Mouse (Mus musculus): Measurements from ENCODE around the gene Samd1. TPM values are rescaled to one million over a fixed set of nuclear protein-coding genes. Genes with fewer than 3 reads are reported as not detected.
A peak's percentile ranks its signal among the peaks of the same experiment; 100 is the strongest.

The Samd1 gene
- polyA plus RNA-seq, 1 experiment from 2014 or later = 17.3 TPM

DNA sequence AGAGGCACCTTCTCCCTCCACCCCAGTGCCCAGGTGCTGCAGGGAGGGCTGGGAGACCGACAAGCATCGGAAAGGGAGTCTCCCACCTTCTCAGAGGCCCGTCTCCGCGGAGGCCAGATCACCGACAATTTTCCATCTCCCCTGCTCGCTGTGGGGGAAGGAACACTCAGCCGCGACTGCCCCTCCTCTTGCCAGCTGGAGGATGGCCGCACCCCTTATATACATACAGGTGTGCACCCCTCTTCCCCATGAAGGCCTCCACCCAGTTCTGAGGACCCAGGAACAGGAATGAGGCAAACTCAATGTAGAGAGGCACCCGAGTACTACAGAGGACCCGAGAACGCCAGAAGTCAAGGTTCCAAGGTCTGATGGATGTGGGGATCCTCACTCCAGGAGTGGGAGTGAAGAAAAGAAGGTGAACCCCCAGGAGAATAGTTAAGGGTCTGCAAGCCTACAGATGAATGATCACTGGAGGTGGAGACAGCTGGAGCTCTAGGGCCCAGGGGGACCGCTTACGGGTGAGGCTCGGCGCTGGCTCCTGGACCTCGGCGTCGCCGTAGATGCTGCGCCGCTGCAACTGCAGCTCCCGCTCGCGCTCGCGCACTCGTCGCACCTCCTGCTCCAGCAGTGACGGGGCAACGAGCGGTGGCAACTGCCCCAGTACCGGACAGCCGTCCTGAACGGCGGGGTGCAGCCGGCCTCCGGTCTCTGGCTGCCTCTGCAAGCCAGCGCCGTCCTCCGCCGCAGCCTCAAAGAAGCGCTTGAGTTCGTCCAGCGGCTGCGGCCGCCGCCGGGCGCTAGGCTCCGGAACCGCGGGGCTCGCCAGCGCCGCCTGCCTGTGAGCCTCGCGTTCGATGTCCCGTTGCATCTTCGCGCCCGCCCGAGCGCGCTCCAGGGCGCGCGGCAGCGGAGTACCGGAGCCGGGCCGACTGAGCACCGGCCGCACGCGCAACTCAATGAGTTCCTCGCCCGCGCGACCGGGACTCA, 13.4 kb downstream of the Samd1 start:
- Histone ChIP-seq H3K4me2 (peak overlapping the region; percentile 95), H3K9ac (peak overlapping the region; percentile 32), H3K9me3 (ENCODE audit: low read depth, low read length) (no peaks in the 10 kb centered on the region), H3K4me1 (ENCODE audit: insufficient read depth) (no peaks in the 10 kb centered on the region; the same call in 1 of the 2 replicates), H3K27me3 (ENCODE audit: insufficient read depth, low read length) (peaks cover 39% of the 10 kb centered on the region), H3K4me3 (ENCODE audit: low read depth, low read length) (peak overlapping the region; percentile 49), H3K27ac (ENCODE audit: low read depth) (no peak overlapping the region), H3K36me3 (ENCODE audit: insufficient read depth) (no peaks in the 10 kb centered on the region)
- TF ChIP-seq CTCF (IDR thresholded peaks at IDR 0.05; ENCODE audit: low read depth) = peak; percentile 38; the same call in 1 of the 2 replicates
- DNase-seq = peak; percentile 87
- peak; percentile 34; the same call in 1 of the 2 replicates for ATAC-seq (ENCODE audit: insufficient read depth)
- WGBS = 2% methylated on average over 83 of the region's 83 CpGs

DNA sequence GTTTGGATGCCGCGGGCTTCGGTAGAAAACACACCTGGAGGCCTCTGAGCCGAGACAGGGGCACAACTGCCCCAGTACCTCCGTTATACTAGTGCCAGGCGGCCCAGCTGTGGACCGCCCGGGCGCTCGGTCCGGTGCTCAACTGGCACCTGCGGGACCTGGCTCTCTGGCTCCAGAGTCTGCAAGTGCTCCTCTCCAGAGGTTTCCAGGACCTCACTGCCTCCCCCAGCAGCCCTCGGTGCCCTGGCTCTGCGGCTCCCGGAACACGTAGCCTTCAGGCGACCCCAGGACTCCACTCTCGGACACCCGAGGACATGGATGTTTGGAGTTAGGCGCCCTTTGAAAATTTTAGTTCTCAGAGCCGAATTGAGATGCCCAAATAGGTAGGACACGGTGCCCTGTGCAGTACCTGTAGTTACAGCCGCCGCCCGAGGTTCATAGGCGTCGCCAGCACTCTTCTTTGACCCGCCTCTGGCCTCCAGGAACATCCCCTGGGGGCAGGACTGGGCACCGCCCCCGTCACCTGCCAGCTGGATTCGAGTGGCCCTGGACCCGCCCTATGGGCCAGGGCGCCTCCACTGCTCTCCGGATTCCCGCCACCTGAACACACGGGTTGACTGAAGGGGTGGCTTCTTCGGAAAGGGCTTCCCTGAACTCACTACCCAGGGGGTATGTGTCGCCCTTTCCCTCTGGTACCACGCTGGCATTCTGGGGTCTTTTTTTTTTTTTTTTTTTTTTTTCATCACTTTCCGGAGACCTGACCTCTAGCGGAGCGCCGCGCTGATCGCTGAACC, 14.4 kb downstream of the Samd1 start, which contains the start of gene 2210011C24Rik:
2210011C24Rik (minus strand) TSS at position 467 of the 794 bp plus-strand sequence.
- TF ChIP-seq CTCF (IDR thresholded peaks at IDR 0.05; ENCODE audit: low read depth) = no peak
- ATAC-seq (ENCODE audit: insufficient read depth) = no peak
- 2% methylated on average over 45 of the region's 45 CpGs for WGBS
- Histone ChIP-seq H3K4me1 (ENCODE audit: insufficient read depth) (no peaks in the 10 kb centered on the region; the same call in 1 of the 2 replicates), H3K9me3 (ENCODE audit: low read depth, low read length) (no peaks in the 10 kb centered on the region), H3K9ac (peak within 1 kb of the TSS; percentile 32), H3K4me3 (ENCODE audit: low read depth, low read length) (peak within 1 kb of the TSS; percentile 49), H3K4me2 (peak within 1 kb of the TSS; percentile 95), H3K36me3 (ENCODE audit: insufficient read depth) (no peaks in the 10 kb centered on the region), H3K27ac (ENCODE audit: low read depth) (no peak within 1 kb of the TSS), H3K27me3 (ENCODE audit: insufficient read depth, low read length) (peaks cover 39% of the 10 kb centered on the region)
- DNase-seq = peak; percentile 32

DNA sequence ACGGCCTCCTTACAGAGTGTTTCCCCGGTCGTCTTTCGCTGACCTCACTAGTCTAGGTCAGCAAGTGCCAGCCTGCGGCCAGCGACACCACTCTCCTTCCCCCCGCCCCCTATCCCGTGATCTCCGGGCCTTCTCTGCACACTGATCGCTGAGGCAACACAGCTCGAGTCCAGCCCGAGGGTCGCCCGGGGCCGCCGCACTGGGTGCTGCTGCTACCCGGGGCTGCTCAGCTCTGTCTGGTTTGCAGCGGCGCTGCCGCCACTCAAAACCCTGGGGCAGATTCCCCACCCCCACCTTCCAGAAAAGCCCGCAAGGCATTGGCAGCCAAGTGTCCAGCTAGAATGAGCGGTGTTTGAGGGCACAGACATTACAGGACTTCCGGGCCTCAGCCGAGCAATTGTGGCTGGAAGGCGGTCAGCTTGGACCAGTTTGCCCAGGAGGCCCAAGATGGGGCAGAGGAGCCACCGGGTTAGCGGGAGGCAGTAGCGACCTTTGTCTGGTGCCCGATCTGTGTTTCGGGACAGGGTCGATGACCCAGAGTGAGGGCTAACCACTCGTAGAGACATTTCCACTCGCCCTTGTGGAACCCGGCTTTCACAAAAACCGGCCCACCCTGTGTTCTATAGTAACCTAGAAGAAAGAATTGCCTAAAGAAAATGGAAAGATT, 15.2 kb downstream of the Samd1 start:
- no peak overlapping the region for H3K27ac ChIP-seq (ENCODE audit: low read depth)
- peak overlapping the region; percentile 29; the same call in 1 of the 2 replicates for H3K9ac ChIP-seq
- peaks cover 39% of the 10 kb centered on the region for H3K27me3 ChIP-seq (ENCODE audit: insufficient read depth, low read length)
- TF ChIP-seq CTCF (IDR thresholded peaks at IDR 0.05; ENCODE audit: low read depth) = no peak
- no peaks in the 10 kb centered on the region; the same call in 1 of the 2 replicates for H3K4me1 ChIP-seq (ENCODE audit: insufficient read depth)
- H3K36me3 ChIP-seq (ENCODE audit: insufficient read depth) = no peaks in the 10 kb centered on the region
- DNase-seq (no peak), ATAC-seq (ENCODE audit: insufficient read depth) (no peak)
- peak overlapping the region; percentile 95 for H3K4me2 ChIP-seq
- H3K4me3 ChIP-seq (ENCODE audit: low read depth, low read length) = peak overlapping the region; percentile 49
- WGBS = 10% methylated on average over 35 of the region's 35 CpGs
- H3K9me3 ChIP-seq (ENCODE audit: low read depth, low read length) = no peaks in the 10 kb centered on the region

DNA sequence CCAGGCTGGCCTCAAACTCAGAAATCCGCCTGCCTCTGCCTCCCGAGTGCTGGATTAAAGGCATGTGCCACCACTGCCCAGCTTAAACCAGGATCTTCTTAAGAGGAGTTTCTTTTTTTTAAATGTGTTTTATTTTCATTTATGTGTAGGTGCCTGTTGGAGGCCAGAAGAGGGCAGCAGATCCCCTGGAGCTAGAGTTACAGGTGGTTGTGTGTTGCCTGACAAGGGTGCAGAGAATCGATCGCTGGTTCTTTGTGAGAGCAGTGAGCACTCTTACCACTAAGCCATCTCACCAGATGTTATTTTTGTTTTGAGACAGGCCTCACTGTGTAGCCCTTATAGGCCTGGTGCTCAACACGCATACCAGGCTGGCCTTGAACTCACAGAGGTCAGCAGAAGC, 18.4 kb downstream of the Samd1 start:
- 93% methylated on average over 5 of the region's 5 CpGs for WGBS
- Histone ChIP-seq H3K4me2 (no peak overlapping the region), H3K36me3 (ENCODE audit: insufficient read depth) (no peaks in the 10 kb centered on the region), H3K27me3 (ENCODE audit: insufficient read depth, low read length) (peaks cover 29% of the 10 kb centered on the region), H3K4me1 (ENCODE audit: insufficient read depth) (no peaks in the 10 kb centered on the region; the same call in 1 of the 2 replicates), H3K9me3 (ENCODE audit: low read depth, low read length) (no peaks in the 10 kb centered on the region), H3K4me3 (ENCODE audit: low read depth, low read length) (no peak overlapping the region), H3K27ac (ENCODE audit: low read depth) (no peak overlapping the region), H3K9ac (no peak overlapping the region)
- ATAC-seq (ENCODE audit: insufficient read depth) (no peak), DNase-seq (no peak)
- TF ChIP-seq CTCF (IDR thresholded peaks at IDR 0.05; ENCODE audit: low read depth) = no peak

DNA sequence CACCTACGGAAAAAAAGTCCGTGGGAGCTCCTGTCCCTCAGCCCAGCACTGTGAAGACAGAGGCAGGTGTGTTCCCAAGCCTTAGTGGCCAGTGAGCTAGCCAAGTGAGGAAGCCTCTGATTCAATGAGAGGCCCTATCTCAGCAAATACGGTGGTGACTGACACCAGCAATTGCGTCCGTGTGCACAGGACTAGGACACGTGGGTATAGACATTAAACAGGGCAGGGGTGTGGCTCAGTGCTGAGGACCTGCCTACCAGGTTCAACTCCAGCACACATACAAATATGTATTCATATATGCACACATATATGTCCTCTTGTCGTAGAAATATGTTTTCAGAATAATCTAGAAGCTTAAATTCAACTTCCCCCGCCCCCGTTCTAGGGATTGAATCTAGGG, 22.3 kb downstream of the Samd1 start:
- Histone ChIP-seq H3K4me3 (ENCODE audit: low read depth, low read length) (no peak overlapping the region), H3K9me3 (ENCODE audit: low read depth, low read length) (no peaks in the 10 kb centered on the region), H3K27ac (ENCODE audit: low read depth) (no peak overlapping the region), H3K4me1 (ENCODE audit: insufficient read depth) (peaks cover 10% of the 10 kb centered on the region; the same call in 1 of the 2 replicates), H3K27me3 (ENCODE audit: insufficient read depth, low read length) (no peaks in the 10 kb centered on the region; the same call in 1 of the 2 replicates), H3K36me3 (ENCODE audit: insufficient read depth) (no peaks in the 10 kb centered on the region), H3K9ac (no peak overlapping the region), H3K4me2 (no peak overlapping the region)
- TF ChIP-seq CTCF (IDR thresholded peaks at IDR 0.05; ENCODE audit: low read depth) = no peak
- ATAC-seq (ENCODE audit: insufficient read depth) (no peak), DNase-seq (no peak)
- WGBS = 70% methylated on average over 9 of the region's 9 CpGs

DNA sequence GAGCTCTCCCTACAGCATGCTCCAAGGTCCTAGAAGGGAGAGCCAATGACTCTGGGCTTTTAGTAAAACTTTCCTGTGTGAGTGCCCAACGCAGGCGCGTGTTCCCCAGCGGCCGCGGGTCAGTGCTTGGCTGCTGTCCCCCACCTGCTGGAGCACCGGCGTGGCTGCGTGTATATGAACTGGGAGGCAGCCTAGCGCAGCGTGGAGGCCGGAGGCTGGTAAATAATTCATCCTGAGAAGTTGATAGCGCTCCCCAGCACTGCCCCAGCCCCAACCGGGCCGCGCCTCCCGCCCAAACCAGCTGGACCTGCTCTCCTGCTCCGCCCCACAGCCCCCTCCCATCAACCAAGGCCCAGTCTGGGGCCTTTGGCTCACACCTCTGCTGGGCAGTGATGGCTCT, 23.6 kb downstream of the Samd1 start, which contains the start of gene Palm3:
Palm3 (plus strand) TSS at position 376 of the 400 bp plus-strand sequence.
- Histone ChIP-seq H3K4me3 (ENCODE audit: low read depth, low read length) (peak within 1 kb of the TSS; percentile 24), H3K27me3 (ENCODE audit: insufficient read depth, low read length) (peaks cover 8% of the 10 kb centered on the region; the same call in 1 of the 2 replicates), H3K36me3 (ENCODE audit: insufficient read depth) (no peaks in the 10 kb centered on the region), H3K9ac (peak within 1 kb of the TSS; percentile 13; the same call in 1 of the 2 replicates), H3K4me1 (ENCODE audit: insufficient read depth) (peaks cover 15% of the 10 kb centered on the region), H3K4me2 (peak within 1 kb of the TSS; percentile 56), H3K9me3 (ENCODE audit: low read depth, low read length) (no peaks in the 10 kb centered on the region), H3K27ac (ENCODE audit: low read depth) (peak within 1 kb of the TSS; percentile 36)
- DNase-seq (peak; percentile 62), ATAC-seq (ENCODE audit: insufficient read depth) (peak; percentile 38)
- 5% methylated on average over 17 of the region's 18 CpGs for WGBS
- TF ChIP-seq CTCF (IDR thresholded peaks at IDR 0.05; ENCODE audit: low read depth) = no peak; the same call in none of the 2 replicates

Data from lung, embryonic 14.5 days (tissue).